ENCODE assay signal across 7 mouse cellular contexts in the genomic region with DNA sequence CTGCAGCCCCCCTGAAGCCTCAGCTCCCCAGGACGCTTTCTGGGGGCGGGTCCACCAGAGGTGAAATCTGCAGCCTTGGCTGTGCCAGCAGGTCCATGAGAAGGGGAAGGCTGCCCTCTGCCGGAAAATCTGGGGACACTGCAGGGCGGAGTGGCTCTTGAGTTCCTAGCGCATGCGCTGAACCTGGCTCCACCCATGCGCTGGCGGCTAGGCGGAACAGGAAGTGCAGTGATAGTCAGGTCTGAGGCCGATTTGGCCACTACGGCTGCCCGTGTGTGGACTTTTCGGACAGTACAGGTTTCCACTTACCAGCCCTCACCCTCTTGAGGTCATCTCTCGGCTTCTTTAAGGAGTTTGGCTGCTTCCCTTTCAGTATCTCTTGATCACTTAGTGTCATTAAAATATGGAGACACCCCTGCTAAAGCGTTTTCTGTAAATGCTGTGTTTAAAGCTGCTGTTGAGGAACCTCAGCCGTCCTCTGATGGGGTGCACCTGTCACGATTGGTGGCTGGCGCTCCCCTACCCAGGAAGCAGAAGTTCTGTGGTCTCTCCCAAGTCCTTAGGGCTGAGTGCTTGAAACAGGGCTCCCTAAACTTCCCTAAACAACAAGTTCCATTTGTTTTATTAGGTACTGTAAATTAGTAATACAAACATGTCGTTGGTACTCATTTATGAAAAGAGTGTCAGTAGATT. TPM values are rescaled to one million over a fixed set of nuclear protein-coding genes. Genes with fewer than 3 reads are reported as not detected.
A peak's percentile ranks its signal among the peaks of the same experiment; 100 is the strongest.
DNase-seq lines count a peak whose midpoint lies in the region; ATAC-seq lines count a peak whose summit lies in the region.

No protein-coding gene starts in this region.

- WGBS in embryonic facial prominence, embryonic 10.5 days: 5% methylated on average over 19 of the region's 19 CpGs
- WGBS in limb, embryonic 11.5 days: 8% methylated on average over 19 of the region's 19 CpGs
- WGBS in midbrain, embryonic 14.5 days: 4% methylated on average over 19 of the region's 19 CpGs

- H3K4me1 ChIP-seq in embryonic facial prominence, embryonic 10.5 days: peaks cover 38% of the 10 kb centered on the region
- H3K4me1 ChIP-seq in limb, embryonic 11.5 days (ENCODE audit: control insufficient read depth, insufficient read depth, low read length): peaks cover 26% of the 10 kb centered on the region
- peaks cover 22% of the 10 kb centered on the region for H3K4me1 ChIP-seq in midbrain, embryonic 14.5 days (ENCODE audit: control insufficient read depth, insufficient read depth, low read length)

- no peaks in the 10 kb centered on the region for H3K27me3 ChIP-seq in embryonic facial prominence, embryonic 10.5 days (replicated peaks; ENCODE audit: low read depth, poor library complexity, severe bottlenecking)
- H3K27me3 ChIP-seq in limb, embryonic 11.5 days (ENCODE audit: control insufficient read depth, insufficient read depth, low read length): no peaks in the 10 kb centered on the region
- no peaks in the 10 kb centered on the region for H3K27me3 ChIP-seq in midbrain, embryonic 14.5 days (ENCODE audit: control insufficient read depth, insufficient read depth, low read length)

- ATAC-seq in limb, embryonic 11.5 days (ENCODE audit: insufficient number of reproducible peaks, low FRiP score, low TSS enrichment, low read depth): peak; percentile 72
- ATAC-seq in midbrain, embryonic 14.5 days (ENCODE audit: low FRiP score, low TSS enrichment): peak; percentile 78

- H3K36me3 ChIP-seq in embryonic facial prominence, embryonic 10.5 days (replicated peaks): no peaks in the 10 kb centered on the region
- no peaks in the 10 kb centered on the region for H3K36me3 ChIP-seq in limb, embryonic 11.5 days (ENCODE audit: control insufficient read depth, insufficient read depth, low read length)
- H3K36me3 ChIP-seq in midbrain, embryonic 14.5 days (ENCODE audit: control insufficient read depth, insufficient read depth, low read length): no peaks in the 10 kb centered on the region

- DNase-seq in adrenal gland, postnatal 10 days: peak; percentile 98
- DNase-seq in embryonic facial prominence, embryonic 10.5 days (ENCODE audit: low spot score): peak; percentile 97
- DNase-seq in heart, adult 11 months: peak; percentile 99
- peak; percentile 98 for DNase-seq in kidney, adult 18-20 months
- peak; percentile 99 for DNase-seq in limb, embryonic 11.5 days (ENCODE audit: low spot score)
- peak; percentile 98 for DNase-seq in midbrain, embryonic 14.5 days
- DNase-seq in spleen, adult 18-20 months: peak; percentile 94 to 96

- H3K4me3 ChIP-seq in embryonic facial prominence, embryonic 10.5 days: peak overlapping the region; percentile 57
- H3K4me3 ChIP-seq in limb, embryonic 11.5 days (ENCODE audit: low read depth, low read length): peak overlapping the region; percentile 30
- peak overlapping the region; percentile 31 for H3K4me3 ChIP-seq in midbrain, embryonic 14.5 days (replicated peaks; ENCODE audit: low read depth, low read length)

- H3K27ac ChIP-seq in embryonic facial prominence, embryonic 10.5 days (replicated peaks): peak overlapping the region; percentile 81
- no peak overlapping the region for H3K27ac ChIP-seq in limb, embryonic 11.5 days (replicated peaks; ENCODE audit: low read depth, low read length)
- peak overlapping the region; percentile 53 for H3K27ac ChIP-seq in midbrain, embryonic 14.5 days (replicated peaks; ENCODE audit: low read depth, low read length)

- H3K4me2 ChIP-seq in limb, embryonic 11.5 days (ENCODE audit: low read depth, severe bottlenecking): peak overlapping the region; percentile 72
- peak overlapping the region; percentile 57 for H3K4me2 ChIP-seq in midbrain, embryonic 14.5 days (ENCODE audit: low read length)

- H3K9me3 ChIP-seq in embryonic facial prominence, embryonic 10.5 days: no peaks in the 10 kb centered on the region
- H3K9me3 ChIP-seq in limb, embryonic 11.5 days (ENCODE audit: control insufficient read depth, low read length): no peaks in the 10 kb centered on the region
- H3K9me3 ChIP-seq in midbrain, embryonic 14.5 days (ENCODE audit: control insufficient read depth, low read length): no peaks in the 10 kb centered on the region

- peak overlapping the region; percentile 54 for H3K9ac ChIP-seq in limb, embryonic 11.5 days (ENCODE audit: low read length)
- peak overlapping the region; percentile 38 for H3K9ac ChIP-seq in midbrain, embryonic 14.5 days (replicated peaks; ENCODE audit: low read length)

RNA-seq across cellular contexts. Expression of a gene that starts 5.8 kb away (rescaled TPM):
- not detected for total RNA-seq in adrenal gland, postnatal 10 days (2021)
- 1.3 and 1.6 TPM in 2 replicates for polyA plus RNA-seq in embryonic facial prominence, embryonic 10.5 days (2016; fragmentation: Nextera tagmentation; extraction: Ambion mirVana)
- 0.47 and 0.68 TPM in 2 replicates for polyA plus RNA-seq in limb, embryonic 11.5 days (2014; fragmentation: Nextera tagmentation; extraction: Ambion mirVana)
- 1.0 and 1.6 TPM in 2 replicates for polyA plus RNA-seq in midbrain, embryonic 14.5 days (2014; fragmentation: Nextera tagmentation; extraction: Ambion mirVana)

RNA-seq across cellular contexts. Expression of a gene that starts 30.3 kb away (rescaled TPM):
- 10 to 100 TPM; 53.9 to 80.1 TPM for total RNA-seq in adrenal gland, postnatal 10 days (2021)
- 25.7 and 27.2 TPM in 2 replicates for polyA plus RNA-seq in embryonic facial prominence, embryonic 10.5 days (2016; fragmentation: Nextera tagmentation; extraction: Ambion mirVana)
- 17.1 and 17.5 TPM in 2 replicates for polyA plus RNA-seq in limb, embryonic 11.5 days (2014; fragmentation: Nextera tagmentation; extraction: Ambion mirVana)
- 42.3 and 49.7 TPM in 2 replicates for polyA plus RNA-seq in midbrain, embryonic 14.5 days (2014; fragmentation: Nextera tagmentation; extraction: Ambion mirVana)
